Mouse (Mus musculus) testis, postnatal 14 days (tissue): ENCODE measurements around the gene Afap1l2.

ENCODE experiments used
- DNase-seq: peaks from one replicate; pipeline ENCODE4 v3.0.0; 2021; ENCODE audit warnings: low spot score

The Afap1l2 gene

DNA sequence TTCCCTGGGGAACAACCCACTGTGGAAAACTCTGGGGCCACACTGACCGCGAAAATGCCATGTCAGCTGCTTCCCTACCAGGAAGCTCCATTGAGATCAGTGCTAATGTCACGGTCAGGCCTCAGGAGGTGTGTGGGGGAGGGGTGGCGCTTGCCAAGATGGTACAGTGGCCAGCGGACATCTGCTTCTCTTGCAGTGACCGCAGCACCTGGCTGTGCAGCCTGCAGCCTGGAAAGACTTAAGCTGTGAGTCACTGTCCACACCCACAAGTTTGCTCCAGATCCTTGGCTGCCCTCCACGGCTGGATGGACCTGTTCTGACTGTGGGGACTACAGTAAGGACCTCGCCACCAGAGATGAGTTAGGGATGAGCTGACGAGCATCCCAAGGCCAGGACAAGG is 68.2 kb downstream of the Afap1l2 start:
- DNase-seq, result peak; percentile 20

DNA sequence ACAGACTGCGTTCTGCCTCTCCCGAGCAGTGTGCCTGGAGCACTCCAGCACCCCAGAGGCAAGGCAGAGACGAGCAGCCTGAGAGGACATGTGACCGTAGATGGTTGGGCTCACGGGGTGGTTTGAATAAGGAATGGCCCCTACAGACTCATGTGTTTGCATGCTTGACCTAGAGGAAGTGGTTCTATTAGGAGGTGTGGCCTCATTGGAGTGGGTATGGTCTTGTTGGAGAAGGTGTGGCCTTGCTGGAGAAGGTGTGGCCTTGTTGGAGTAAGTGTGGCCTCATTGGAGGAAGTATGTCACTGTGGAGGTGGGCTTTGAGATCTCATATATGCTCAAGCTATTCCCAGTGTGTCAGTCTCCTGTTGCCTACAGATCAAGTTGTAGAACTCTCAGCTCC is 70.1 kb downstream of the Afap1l2 start:
- no peak for DNase-seq

DNA sequence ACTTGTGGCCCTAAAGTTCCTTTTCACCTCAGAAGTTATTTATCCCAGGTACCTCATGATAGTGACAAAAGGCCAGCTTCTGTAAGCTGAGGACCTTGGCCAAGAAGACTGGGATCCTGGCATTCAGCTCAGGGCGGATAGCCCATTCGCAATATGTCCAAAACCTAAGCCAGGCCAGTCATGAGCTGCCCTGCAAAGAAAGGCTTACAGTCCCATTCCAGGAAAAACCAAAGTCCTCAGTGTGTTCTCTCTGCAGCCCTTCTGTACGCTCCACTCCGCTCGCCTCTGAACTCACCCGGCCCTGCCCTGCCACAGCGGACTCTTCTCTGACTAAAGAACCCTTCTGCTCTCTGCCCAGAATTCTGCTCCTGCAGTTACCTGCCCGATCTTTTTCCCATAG is 71.8 kb downstream of the Afap1l2 start:
- DNase-seq, result no peak

DNA sequence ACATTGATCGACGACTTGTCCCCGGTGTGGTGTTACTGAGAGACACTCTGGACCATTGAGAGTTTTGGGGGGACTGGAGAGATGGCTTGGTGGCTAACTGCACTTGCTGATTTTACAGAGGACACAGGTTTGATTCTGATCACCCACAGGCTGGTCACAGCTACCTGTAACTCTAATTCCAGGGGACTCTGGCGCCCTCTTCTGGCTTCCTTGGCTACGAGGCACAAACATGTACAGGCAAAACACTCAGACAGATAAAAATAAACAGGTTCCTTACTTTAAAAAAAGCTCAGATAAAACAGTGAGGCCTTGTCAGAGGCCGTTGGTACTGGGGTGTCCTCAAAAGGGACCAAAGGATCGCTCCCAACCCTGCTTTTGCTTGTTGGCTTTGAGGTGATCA is 72.3 kb downstream of the Afap1l2 start:
- no peak for DNase-seq

DNA sequence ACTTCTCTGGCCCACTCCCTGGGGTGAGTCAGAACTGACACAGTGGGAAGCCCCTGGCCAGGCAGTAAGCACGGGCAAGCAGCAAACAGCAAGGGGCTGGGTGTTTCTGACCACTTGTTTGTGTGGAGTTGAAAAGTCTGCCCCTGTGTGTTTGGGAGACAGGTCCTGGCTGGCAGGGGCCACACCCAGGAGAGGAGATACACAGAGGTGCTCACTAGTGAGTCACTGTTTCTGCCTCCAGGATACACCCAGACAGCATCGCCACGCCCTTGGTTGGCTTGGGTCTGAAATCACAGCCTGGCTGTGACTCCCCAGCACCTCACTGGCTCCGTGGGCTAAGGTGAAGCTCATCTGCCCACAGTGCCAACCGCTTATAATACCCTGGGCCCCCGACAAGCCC is 72.9 kb downstream of the Afap1l2 start:
- no peak for DNase-seq

DNA sequence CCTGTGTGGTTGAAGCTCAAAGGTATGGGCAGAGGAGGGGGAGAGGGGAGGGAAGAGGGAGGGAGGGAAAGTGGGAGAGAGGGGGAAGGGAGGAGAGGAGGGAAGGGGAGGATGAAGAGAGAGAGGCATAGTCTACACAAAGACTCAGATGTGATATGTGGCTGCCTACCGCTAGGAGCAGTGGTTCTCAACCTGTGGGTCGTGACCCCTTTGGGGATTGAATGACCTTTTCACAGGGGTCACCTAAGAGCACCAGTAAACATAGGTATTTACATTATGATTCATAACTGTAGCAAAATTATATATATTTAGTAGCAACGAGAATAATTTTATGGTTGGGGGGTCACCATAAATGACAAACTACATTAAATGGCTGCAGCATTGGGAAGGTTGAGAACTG is 74.2 kb downstream of the Afap1l2 start:
- DNase-seq, result no peak

DNA sequence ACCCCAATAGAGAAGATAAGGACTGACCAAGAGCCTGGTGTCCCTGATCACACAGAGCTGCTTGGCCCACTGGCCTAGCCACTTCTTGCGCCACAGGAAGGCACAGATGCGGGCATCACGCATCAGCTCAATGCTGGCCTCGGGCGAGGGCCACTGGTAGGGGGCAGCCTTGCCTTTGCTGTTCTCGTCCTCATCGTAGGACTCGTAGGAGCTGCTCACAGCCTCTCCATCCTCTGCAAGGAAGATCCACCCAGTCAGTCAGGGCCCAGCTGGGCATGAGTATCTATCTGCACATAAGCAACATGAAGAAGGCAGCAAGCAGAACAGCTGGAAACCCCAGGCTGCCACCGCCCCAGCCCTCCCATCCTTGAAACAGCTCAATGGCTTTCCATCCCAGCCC is 78.0 kb downstream of the Afap1l2 start:
- DNase-seq, result no peak

DNA sequence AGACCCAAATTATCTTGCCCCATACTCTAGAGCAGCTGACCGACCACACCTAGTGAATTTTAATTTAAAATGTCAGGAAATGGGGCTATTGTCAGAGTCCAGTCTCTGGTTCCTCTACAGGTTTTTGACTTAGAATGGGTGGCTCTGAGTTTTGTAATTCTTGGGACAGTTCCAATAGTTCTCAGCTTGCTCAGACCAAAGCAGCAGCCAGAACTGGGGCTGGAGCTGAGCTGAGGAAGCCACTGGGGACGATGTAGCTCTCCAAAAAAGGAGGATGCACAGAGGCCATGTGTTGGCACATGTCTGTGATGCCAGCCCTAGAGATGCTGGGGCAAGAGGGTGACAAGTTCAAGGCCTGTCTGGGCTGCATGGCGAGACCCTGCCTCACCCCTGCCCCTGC is 78.6 kb downstream of the Afap1l2 start:
- DNase-seq, result no peak

DNA sequence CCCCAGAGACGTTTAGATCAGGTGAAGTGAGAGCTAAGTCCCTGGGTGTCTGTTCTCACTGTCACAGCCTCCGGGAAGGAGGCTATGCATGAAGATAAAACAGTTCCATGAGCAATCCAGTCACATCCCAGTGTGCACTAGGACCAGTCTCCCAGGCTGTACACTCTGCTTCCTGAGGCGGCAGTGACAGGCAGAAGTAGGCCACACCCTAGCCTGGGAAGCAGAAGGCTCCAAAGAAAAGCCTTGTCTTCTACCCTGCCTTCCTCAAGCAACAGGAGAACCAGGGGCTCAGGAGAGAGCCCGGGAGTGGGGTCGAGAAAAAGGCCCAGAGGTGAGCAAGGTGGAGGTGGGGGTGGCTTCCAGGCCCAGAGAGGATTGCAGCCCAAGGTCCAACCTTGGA is 86.3 kb downstream of the Afap1l2 start:
- no peak for DNase-seq

DNA sequence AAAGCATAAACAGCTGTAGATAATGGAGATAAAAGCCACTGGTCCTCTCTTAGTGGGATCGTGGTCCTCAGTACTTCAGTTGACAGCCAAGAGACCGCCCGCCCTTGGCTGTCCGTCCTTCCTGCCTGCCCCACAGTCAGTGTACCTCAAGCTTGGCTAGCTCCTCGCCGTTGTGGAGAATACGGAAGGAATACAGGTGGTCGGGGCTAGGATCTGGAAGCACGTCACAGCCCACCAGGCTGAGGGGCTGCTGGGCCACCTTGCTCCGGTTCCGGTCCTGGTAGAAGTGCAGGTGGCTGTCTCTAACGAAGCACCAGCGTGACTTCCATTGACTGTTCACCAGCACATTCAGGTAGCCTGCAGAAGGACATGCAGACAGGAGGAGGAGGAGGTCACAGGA is 87.8 kb downstream of the Afap1l2 start:
- no peak for DNase-seq

DNA sequence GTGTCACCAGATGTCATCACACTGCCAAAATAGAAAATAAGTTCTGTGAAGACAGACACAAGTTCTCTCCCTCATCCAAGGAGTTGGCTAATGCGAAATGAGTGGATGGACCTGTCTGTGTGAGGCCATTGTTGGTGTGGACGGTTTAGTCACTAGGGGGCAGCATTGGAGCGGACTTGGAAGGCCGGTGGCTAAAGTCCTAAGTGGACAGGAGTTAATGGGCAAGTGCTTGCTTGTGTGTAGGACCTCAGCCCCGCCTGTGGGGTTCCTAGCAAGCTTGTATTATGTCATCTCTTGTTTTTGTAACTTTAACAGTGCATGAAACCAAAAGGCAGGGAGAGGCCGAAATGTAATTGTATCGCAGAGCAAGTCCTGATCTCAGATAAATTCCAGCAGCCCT is 88.4 kb downstream of the Afap1l2 start:
- peak; percentile 69 for DNase-seq

DNA sequence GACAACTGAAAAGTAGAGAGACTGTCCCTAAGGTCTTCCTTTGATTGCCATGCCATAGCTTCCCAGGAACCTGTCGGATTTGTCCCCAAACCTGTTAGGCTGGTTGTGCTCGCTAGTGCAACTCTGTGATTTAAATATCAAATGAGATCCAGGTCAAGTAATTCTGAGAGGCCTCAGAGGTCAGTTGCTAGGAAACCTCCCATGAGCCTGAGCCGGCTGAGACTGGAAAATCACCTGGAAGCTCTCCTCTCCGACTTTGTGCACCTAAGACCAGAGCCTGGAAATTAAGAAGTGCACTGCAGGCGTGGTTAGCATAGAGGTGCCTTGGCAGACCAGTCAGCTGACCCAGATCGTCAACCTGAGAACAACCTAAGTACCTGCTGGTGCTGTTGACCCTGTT is 92.9 kb downstream of the Afap1l2 start:
- DNase-seq, result no peak

DNA sequence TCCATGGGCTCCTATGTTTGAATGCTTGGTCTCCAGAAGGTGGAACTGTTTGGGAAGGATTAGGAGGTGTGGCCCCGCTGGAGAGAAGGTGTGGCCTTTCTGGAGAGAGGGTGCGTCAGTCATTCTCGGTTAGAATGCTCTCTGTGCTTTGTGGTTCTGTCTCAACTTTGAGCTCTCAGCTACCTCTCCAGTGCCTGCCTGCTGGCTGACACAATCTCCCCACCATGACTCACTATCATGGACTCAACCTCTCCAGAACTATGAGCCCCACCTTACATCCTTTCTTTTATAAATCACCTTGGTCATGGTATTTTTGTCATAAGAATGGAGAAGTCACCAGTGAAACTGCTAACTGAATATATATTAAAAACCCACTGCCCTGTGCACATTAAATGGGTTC is 93.4 kb downstream of the Afap1l2 start:
- no peak for DNase-seq

DNA sequence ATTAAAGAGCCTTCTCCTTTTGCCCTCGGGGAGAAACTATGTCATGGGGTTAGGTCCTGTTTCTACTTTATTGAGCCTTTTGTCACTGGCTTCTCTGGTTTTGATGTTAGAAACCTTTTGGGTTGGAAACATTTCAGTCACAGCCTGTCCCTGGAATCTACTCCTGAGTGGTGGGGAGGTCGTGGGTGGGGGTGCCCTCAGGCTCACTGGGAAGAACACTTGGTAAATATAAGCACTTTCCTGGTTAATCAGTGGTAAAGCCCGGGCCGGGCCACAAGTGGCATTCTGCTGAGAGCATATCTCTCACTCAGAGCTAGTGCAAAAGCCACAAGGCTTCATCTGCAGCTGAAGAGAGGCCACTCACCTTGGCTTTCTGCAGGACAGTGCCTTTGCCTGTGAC is 94.3 kb downstream of the Afap1l2 start:
- DNase-seq, result peak; percentile 23

DNA sequence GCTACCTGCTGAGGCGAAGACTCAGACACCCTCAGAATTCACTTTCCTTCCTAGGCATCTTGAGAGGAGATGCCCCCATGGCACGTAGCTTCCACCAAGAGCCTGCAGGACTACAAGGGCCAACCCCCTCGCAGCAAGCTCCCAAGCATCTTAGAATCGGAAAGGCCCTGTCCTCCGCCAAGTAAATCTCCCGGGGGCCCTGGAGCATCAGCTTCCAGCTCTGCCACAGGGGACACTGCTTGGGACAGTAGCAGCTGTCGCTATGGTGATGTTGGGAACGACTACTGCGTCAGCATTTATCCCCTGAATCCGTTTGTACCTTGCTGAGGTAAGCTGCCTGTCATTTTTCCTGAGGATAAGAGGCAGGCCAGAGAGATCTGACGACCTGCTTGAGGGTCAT is 97.5 kb downstream of the Afap1l2 start:
- no peak for DNase-seq

DNA sequence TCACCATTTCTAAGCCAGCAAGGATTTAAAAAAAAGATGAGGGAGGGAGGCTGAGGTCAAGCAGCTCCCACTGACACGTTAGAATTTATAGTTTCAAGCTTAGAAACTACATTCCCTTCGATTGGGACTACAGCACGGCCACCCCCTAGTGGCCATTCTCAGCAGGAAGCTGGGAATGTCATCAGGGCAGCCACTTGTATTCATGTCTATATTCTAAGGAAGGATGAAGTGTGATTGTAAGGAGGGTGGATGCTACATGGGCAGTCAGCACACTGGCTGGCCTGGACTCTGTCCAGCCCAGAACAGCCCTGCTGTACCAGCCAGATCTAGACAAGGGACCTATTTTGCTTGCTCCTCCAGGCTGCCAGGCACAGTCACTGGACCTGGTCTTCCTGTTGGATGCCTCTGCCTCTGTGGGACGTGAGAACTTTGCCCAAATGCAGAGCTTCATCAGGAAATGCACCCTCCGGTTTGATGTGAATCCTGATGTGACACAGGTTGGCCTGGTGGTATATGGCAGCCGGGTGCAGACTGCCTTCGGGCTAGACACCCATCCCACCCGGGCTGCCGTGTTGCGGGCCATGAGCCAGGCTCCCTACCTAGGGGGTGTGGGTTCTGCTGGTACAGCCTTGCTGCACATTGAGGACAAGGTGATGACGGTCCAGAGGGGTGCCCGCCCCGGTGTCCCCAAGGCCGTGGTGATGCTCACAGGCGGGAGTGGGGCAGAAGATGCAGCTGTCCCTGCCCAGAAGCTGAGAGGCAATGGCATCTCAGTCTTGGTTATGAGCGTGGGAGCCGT is 99.4 kb downstream of the Afap1l2 start:
- no peak for DNase-seq

DNA sequence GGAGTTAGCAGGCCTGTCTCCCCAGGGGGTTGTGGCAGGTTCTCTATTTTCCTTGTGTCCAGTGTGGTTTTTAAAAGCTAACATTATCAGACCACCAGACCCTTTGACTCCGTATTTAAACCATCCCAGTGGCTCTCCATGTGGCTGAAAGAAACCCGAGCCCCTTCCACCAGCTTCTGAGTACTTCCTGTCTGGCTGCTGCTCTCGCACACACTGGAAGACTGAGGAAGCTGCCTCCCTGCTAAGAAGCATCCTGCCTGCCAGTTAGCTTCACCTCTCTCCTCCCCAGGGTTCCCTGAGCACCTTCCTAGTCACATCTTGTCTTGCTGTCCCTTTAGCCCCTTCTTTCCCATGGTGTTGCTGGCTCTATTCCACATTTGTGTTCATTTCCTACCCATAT is 100.2 kb downstream of the Afap1l2 start:
- DNase-seq, result no peak

DNA sequence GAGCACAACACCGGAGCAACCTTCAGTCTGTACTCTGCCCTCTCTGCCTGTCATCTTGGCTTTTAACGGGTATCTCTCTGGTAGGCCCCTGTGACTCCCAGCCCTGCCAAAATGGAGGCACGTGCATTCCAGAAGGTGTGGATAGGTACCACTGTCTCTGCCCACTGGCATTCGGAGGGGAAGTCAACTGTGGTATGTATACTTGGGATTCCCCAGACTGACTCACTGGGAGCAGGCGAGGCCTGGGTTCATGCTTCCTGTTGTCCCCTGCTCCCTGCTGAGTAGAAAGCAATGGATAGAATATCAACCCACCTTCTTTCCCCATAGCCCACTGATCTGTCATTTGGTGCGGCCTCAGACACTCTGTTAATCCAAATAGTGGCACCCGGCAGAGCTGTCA is 102.6 kb downstream of the Afap1l2 start:
- no peak for DNase-seq

DNA sequence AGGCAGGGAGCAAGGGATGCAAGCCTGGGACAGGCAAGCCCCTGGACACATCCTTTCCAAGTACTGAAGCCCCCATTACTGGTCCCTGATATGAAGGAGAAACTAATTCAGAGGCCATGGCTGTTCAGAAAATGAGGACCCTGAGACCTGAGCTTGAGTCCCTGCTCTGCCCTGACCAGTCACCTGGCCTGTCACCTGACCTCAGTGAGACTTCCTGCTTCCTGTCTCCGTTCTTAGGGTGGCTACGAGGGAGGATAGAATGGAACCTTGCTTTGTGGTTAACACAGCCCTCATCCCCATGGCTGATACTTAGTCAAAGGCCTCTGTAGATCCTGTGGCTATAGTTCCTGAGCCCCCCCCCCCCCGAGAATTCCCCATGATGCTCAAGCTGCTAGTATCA is 103.9 kb downstream of the Afap1l2 start:
- DNase-seq, result no peak

DNA sequence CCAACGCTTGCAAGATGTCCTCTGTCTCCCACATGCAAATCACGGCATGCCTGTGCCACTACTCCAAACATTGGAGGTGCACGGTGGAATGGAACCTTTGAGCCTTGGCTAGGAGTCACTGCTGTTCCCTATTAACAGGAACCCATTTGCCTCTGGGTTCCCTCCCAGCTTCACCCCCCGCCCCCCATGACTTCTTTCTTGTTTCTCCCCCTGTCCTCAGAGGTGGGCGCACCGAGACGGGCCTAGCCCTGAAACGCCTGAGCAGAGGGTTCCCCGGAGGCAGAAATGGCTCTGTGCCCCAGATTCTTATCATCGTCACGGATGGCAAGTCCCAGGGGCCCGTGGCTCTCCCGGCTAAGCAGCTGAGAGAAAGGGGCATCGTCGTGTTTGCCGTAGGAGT is 110.4 kb downstream of the Afap1l2 start:
- DNase-seq, result peak; percentile 33

DNA sequence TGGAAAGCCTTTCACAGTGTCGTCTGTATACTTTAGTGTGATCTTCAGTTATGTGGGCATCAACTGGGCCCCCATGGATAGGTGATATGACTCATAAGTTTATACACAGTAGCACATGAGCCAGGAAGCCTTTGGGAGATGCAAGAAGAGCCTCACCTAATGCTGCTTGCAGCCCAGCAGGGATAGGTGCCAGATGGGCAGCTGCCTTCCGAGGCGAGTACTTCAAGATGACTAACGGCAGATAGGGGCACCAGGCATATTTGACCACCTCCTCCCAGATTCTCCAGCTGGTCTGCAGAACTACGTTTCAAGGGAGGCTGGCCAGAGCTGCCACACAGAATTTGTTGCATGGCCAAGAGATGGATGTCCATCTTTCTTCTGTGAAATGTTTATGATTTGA is 114.7 kb downstream of the Afap1l2 start:
- DNase-seq, result no peak

DNA sequence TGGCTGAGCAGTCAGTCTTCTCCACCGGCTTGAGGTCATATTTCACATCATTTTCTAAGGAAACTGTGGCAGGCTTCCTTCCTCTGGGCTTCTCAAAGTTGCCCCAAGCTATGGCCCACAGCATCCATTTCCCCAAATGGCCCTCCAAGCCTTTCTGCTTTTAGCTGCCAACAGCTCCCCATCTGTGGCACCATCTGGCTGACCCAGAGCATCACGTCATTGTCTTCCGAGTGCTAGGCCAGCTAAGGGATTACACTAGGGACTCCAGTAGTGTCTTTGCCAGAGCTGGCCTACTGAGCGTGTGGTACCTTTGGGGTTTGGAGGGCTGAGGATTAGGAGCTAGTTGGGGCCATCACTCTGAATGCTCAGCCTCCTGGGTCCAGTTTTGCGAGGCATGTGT is 115.4 kb downstream of the Afap1l2 start:
- DNase-seq, result no peak

DNA sequence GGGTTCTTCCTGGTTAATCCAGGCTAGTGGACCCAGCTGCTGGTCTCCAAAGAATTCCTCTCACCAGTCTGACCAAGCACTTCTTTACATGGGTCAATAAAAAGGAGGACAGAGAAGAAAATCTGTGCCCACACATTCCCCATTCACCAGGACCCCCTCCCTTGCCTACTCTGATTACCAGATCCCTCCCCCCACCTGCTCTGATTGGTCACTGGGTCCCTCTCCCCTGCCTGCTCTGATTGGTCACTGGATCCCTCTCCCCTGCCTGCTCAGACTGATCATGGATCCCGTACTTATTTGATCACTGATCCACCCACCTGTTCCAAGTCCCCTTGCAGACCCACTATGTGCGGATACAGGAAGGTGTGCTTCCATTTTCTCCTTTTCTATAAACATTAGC is 116.6 kb downstream of the Afap1l2 start:
- DNase-seq, result no peak

DNA sequence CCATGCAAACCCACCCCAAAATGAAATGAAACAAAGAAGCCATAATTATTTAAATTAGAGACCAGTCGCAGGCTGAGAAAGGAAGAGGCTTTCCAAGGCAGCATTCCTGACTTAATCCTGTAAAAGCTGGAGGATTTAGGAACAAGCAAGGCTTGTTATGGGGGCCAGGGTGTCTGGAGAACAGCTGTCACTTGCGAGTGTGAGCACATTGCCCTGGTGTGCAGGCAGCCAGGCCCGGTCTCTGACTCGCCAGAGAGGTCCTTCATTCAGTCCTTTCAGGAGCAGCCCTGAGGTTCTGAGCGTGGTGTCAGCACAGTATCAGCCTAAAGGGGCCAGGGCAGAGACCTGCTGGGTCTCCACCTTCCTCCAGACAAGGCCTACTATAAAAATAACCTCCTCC is 119.4 kb downstream of the Afap1l2 start:
- DNase-seq, result no peak

DNA sequence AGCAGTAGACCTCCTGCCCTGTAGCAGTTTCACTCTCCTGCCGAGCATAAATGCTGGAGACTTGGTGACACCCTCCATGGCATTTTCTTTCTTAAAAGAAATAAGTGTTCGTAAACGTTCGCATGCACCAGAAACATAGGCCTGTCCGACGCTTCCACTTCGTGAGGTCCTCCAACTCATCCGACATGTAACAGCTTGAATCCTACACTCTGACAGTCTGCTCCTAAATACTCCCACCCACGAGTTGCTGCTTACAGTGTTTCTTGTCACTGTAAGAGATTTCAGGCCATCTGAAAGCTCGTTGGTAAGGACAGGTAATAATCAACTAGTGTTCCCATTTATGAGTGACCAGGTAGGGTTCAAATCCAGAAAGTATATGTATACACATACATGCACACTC is 120.1 kb downstream of the Afap1l2 start:
- no peak for DNase-seq
